Mouse (Mus musculus): ENCODE results near the gene Igll1.

Igll1 gene

GRCm38 (mm10) chr16:16854836-16855235, 8.9 kb downstream of the Igll1 start:
- in situ Hi-C loops (cut with MboI, MseI), result no loop called here

GRCm38 (mm10) chr16:16852411-16852810, 11.4 kb downstream of the Igll1 start:
- in situ Hi-C loops (cut with MboI, MseI), result no loop called here

GRCm38 (mm10) chr16:16849196-16849595, 14.6 kb downstream of the Igll1 start:
- in situ Hi-C loops (cut with MboI, MseI), result no loop called here

GRCm38 (mm10) chr16:16829671-16830070, 34.1 kb downstream of the Igll1 start:
- in situ Hi-C loops (cut with MboI, MseI), result no loop called here

GRCm38 (mm10) chr16:16828757-16829615, 34.8 kb downstream of the Igll1 start, which contains the start of gene Spag6l:
Gene Spag6l (minus strand): TSS chr16:16829456.
- in situ Hi-C loops (cut with MboI, MseI), result no loop called here

- in situ Hi-C loops (cut with MboI, MseI), result no loop called here
Measured at GRCm38 (mm10) chr16:16826223-16826622, 37.6 kb downstream of the Igll1 start.

GRCm38 (mm10) chr16:16825476-16825875, 38.3 kb downstream of the Igll1 start:
- in situ Hi-C loops (cut with MboI, MseI), result no loop called here
